Mouse (Mus musculus) 3134 (cell line): Measurements from ENCODE around the gene 1700067K01Rik.
A peak's percentile ranks its signal among the peaks of the same experiment; 100 is the strongest.
"Not testable (repeated sequence)": the region's sequence is repeated elsewhere in the genome, so short reads cannot be mapped to it uniquely, and the experiment has no call there.

Source experiments
- DNase-seq: peaks from one replicate; pipeline ENCODE4 v3.0.0-alpha.2; 2011; ENCODE audit warnings: low spot score; ENCODE audit not compliant: insufficient read length; ENCODE audit errors: extremely low read depth

Gene 1700067K01Rik

DNA sequence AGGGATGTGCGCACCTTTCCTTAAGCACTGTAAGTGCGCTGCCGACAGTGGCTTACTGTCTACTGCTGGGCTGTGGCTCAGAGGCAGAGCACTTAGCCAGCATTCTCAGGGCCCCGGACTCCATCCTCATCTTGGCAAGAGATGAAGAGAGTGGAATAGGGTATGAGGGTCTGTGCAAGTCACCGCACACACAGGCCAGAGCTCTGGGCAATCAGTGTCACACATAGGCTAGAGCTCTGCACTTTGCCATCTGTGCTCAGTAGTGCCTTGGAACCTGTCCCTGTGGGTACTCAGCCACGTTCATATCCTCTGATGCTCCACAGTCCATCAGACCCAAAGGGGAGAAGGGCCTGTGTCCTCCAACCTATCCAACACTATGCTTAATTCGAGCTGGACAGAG lies 19.8 kb upstream of the 1700067K01Rik start:
- DNase-seq, result no peak

DNA sequence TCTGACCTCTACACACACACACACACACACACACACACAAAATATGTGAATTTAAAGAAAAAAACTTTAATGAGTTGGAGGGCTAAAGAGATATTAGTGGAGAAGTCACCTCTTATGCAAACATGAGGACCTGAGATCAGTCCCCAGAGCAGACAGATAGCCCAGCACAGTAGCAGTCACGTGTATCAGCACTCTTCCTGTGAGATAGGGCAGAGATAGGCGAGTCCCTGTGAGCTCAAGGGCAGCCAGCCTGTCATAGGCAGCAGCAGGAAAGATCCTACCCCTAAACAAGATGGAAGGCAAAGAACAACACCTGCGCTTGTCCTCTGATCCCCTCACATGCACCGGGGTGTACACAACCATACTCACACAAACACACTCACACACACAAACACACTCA lies 18.9 kb upstream of the 1700067K01Rik start:
- DNase-seq, result no peak

DNA sequence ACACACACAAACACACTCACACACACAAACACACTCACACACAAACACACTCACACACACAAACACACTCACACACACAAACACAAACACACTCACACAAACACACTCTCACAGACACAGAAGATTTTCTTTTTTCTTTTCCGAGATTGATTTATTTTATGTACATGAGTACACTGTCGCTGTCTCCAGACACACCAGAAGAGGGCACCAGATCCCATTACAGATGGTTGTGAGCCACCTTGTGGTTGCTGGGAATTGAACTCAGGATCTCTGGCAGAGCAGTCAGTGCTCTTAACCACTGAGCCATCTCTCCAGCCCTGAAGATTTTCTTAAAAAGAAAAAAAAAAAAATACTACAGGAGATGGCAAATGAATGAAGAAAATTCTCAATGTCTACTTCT lies 18.1 kb upstream of the 1700067K01Rik start:
- not testable (repeated sequence) for DNase-seq

DNA sequence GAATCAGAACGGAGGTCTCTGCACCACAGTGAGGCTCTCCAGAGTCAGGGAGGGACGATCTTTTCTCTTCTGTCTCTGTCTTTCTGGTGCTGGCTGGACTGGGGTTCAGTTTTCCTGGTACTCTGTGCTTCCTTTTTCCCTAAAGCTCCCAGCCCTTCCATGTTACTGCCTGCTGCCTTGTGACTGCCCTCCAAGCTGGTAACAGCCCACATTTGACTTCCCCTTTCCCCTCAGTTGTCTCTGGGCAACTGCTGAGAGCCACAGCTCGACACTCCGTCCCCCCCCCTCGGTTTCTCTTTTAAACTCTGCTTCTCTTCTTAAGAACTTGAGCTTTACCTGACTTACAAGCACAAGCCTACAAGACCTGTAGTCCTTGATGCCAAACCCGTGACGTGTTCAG lies 12.1 kb upstream of the 1700067K01Rik start:
- DNase-seq, result no peak

DNA sequence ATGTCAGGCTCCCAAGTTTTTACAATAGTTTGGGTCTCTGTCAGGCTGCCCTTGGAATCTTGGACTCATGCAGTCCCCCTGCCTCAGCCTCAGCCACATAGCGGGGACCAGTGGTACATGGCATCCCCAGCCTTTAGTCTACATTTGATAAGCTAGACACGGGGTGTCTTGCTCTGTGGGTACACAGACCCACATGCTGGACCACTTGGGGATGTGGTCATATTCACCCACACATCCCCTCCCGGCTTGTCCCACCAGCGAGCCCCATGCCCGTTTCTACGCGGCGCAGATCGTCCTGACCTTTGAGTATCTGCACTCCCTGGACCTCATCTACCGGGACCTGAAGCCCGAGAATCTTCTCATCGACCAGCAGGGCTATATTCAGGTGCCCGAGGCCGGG lies 11.1 kb upstream of the 1700067K01Rik start:
- no peak for DNase-seq

DNA sequence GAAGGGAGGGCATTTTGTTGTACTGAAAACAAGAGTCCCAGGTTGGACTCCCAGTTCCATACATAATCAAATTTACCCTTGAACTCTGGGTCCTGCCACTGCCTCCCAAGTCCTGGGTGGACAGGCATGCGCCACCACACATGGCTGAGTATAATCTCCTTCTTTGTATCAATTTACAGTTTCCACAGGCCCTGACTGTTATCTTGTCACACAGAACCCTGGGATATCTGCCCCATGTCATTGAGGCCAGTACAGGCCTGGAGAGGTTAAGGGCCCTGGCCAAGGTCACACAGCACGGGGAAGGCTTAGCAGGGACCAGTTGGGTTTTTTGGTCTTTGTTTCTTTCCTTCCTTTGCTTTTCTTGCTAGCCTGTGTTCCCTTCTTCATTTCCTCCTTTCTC lies 8.8 kb upstream of the 1700067K01Rik start:
- no peak for DNase-seq

DNA sequence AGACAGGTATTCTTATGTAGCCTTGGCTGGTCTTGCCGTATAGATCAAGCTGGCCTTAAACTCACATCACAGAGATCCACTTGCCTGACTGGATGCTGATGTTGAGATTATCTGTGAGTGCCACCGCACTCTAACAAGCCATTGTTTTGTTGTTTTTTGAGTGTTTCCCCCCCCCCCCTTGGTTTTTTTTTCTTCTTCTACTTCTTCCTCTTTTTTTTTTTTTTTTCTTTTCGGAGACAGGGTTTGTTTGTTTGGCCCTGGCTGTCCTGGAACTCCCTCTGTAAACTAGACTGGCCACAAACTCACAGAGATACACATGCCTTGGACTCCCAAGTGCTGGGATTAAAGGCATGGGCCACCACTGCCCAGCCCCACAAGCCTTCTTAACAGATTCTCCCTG lies 7.3 kb upstream of the 1700067K01Rik start:
- DNase-seq, result no peak

DNA sequence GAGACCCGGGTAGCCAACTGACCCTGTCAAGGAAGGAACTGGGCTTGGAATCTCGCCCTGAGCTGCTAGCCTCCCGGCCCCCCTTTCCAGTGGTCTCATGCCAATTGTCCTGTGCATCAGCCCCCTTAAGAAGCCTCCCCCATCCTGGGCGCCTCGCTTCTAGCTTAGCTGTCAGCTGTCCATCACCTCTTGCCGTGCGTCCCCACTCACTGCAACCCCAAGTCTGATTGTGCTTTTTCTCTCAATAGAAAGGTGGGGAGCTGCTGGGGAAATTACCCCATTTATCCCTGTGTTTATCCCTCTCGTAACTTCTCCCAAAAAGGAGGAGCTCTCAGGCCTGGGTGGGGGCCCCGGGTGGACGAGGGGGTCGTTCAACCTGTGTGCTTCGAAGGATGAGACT lies 5.3 kb upstream of the 1700067K01Rik start:
- no peak for DNase-seq

DNA sequence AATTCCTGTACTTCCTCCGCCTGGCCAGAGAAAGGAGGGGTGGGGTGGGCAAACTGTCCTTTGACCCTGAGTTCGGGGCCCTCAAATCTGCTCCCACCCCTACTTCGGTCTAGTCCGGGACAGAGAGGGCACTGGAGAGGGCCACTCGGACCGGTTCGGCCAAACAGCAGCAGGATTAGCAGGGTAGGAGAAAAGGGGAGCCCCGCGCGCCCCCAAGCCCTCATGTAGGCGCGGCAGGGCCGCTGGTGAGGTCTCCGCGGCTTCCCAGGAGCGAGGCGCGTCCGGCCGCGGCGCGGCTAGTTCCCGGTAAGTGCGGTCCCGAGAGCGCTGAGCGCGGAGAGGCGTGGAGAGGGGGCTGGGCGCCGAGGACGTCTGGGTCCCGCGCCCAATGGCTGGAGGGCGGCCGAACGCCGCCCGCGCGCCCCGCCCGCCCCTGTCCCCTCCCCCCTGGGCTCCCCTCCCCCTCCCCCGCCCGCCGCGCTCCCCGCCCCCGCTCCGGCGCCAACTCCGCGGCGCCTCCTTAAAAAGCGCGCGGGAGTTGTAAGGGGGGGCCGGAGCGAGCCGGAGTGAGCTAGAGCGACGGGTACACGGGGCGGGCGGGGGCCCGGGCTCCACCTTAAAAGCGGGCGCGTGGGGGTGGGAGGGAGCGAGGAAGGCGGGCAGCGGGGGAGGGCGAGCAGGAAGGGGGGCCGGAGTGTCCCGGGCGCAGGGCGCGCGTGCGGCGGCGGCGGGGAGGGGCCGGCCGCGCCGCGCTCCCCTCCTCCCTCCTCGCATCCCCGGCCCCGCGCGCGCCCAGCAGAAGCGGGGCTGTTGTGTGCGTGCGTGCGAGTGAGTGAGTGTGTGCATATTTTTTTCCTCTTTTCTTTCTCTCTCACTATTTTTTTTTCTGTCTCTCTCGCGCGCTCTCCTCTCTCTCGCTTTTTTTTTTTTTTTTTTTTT lies 4.5 kb upstream of the 1700067K01Rik start:
- peak; percentile 84 for DNase-seq

DNA sequence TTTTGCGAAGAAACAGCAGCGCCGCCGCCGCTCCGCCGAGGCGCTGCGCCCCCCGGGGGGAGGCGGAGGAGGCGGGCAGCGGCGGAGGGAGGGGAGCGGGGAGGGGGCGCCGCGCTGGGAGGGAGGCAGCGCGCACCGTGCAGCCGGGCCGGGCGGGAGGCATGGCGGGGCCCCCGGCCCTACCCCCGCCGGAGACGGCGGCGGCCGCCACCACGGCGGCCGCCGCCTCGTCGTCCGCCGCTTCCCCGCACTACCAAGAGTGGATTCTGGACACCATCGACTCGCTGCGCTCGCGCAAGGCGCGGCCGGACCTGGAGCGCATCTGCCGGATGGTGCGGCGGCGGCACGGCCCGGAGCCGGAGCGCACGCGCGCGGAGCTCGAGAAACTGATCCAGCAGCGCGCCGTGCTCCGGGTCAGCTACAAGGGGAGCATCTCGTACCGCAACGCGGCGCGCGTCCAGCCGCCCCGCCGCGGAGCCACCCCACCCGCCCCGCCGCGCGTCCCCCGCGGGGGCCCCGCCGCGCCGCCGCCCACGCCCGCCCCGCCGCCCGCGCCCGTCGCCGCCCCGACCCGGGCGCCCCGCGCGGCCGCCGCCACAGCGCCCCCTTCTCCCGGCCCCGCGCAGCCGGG lies 3.7 kb upstream of the 1700067K01Rik start, which contains the start of gene Samd1:
Samd1 (plus strand) TSS at position 162 of the 631 bp plus-strand sequence.
- peak; percentile 60 for DNase-seq

DNA sequence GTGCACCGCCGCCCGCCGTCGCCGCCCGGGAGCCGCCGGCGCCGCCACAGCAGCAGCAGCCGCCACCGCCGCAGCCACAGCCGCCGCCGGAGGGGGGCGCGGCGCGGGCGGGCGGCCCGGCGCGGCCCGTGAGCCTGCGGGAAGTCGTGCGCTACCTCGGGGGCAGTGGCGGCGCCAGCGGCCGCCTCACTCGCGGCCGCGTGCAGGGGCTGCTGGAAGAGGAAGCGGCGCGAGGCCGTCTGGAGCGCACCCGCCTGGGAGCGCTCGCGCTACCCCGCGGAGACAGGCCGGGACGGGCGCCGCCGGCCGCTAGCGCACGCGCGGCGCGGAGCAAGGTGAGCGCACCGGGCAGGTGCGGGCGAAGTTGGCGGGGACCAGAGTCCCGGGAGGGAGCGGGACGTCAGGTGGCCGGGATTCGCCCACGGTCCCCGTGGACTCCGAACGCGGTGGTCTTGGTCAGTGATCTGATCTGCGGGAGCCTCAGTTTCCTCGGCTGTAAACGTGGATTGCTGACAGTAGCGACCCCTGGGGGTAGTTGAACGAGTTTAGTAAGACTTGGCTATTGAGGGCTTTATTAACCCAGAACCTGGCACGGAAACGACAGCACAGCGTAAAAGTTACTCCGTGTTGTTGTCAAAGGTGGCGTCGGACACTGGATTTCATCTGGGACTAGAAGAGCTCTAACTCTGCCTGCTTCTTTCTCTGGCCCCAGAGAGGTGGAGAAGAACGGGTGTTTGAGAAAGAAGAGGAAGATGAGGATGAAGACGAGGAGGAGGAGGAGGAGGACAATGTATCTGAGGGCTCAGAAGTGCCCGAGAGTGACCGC lies 2.9 kb upstream of the 1700067K01Rik start:
- peak; percentile 81 for DNase-seq

DNA sequence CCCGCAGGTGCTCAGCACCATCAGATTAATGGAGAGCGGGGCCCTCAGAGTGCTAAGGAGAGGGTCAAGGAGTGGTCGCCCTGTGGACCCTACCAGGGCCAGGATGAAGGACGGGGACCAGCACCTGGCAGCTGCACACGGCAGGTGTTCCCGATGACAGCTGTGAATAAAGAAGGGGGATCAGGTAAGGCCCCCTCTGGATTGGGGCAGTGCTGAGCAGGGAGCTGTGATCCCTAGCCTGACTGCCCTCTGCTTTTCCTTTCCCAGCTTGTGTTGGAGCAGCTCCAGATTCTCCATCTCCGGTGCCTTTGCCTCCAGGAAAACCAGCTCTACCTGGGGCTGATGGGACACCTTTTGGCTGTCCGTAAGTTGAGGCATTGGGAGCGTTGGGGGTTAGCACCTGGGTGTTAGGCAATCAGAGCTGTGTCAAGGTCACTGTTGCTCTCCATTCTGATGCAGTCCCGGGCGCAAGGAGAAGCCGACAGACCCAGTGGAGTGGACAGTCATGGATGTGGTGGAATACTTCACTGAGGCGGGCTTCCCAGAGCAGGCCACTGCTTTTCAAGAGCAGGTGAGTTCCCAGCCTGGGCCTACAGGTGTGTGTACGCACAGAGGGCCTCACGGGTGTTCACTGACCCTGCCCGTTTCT lies 2.1 kb upstream of the 1700067K01Rik start:
- no peak for DNase-seq

DNA sequence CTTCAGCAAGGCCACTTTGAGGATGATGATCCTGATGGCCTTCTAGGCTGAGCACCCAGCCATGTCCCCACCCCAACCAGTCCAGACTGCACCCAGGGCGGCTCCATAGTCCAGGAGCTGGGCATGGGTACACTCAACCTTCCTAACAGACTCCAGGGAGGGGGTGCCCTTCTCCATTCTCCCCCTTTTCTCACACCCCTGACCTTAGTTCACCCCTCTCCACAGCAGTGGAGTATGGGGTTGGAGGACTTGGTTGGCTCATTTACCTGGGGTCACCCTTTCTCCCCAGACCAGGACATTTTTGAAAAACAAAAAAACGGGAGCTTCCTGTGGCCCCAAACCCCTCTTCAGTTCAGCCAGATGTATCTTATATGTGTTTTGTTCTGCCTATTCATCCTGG lies 1.5 kb upstream of the 1700067K01Rik start:
- DNase-seq, result no peak

DNA sequence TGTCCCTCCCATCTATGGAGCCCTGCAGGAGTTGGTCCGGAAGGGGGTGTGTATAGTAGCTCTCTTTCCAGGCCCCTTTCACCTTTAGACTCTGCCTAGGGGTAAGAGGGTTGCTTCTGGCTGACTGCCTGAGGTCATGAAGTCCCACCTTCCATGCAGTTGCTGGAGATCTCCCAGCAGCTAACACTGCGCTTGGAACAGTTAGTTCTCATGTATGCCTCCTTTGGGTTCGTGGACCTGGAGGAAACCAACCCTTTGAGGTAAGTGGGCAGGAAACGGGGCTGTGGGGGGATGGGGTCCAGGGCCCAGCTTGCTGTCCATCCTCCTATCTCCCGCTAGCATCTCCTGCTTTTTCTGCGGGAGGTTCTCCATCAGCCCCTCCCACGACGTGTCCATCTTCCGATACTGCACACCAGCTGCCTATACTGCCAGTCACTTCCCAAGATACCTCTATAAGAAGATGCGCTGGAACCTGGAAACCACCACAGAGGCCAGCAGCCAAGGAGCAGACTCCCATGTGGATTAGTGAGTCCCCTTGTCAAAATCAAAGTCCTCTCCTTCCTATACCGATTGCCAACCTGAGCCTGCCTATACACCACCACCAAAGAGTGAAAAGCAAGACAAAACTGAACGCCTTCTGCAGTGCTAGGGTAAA lies 1.8 kb downstream of the 1700067K01Rik start:
- no peak for DNase-seq

DNA sequence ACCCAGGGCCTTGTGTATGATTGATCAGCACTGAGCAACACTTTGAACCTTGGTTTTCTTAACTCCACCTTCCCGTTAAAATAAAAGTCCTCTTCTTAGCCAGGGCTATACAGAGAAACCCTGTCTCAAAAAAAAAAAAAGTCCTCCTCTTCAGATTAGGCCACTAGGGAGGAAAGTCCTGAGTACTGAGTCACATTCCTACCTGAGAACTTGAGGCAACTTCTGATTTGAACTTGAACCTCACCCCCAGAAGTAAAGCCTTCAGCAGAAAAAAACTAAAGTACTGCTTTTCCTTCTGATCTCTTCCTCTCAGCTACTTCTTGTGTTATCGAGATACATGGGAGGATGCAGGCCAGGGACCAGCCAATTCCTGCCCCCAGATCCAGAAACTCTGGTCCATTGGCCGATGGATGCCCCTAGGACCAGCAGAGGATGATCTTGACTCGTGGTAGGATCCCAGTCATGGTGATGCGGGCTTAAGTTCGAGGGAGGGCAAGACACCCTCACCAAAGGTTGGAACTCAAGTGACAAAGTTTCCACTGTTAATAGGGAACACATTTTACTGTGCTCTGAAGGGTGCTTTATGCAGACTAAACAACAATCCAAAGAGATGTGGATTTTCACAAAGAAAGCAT lies 2.4 kb downstream of the 1700067K01Rik start:
- no peak for DNase-seq

DNA sequence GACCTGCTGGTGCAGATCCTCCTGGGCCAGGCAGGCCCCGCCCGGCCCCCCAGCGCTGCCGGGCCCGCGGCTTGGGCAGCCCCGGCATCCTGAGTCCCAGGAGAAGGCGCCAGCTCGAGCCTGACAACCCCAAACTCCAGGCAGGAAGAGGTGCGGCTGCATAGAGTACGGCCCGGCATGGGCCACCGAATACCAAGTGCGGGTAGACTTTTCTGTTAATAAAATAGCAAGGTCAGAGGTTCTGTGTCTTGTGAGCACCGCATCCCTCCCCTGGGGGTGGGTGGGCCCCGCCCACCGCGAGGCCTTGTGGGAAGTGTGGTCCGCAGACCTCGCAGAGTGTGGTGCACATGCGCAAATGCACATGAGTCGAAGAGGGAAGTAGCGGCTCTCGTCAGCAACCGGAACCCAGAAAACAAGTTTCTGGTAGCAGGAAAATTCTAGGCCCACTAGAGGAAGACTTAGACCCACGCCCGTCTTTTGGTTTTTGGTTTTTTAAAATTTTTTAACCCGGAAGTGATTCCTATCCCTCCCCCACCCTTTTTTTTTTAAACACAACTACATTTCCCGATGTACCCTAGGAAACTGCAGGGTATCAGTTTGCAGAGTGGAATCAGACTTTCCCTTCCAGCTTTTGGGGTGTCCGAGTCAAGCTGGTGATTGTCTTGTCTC lies 3.4 kb downstream of the 1700067K01Rik start:
- peak; percentile 98 for DNase-seq

DNA sequence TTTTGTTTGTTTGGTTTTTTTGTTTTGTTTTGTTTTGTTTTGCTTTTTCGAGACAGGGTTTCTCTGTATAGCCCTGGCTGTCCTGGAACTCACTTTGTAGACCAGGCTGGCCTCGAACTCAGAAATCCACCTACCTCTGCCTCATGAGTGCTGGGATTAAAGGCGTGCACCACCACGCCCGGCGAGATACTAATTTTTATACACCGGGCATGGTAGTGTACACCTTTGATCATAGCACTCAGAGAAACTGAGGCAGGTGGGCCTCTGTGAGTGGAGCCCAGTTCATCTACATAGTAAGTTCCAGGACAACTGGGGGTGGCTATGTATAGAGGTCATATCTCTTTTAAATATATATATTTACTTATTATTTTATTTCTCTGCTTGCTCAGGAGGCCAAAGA lies 4.2 kb downstream of the 1700067K01Rik start:
- not testable (repeated sequence) for DNase-seq

DNA sequence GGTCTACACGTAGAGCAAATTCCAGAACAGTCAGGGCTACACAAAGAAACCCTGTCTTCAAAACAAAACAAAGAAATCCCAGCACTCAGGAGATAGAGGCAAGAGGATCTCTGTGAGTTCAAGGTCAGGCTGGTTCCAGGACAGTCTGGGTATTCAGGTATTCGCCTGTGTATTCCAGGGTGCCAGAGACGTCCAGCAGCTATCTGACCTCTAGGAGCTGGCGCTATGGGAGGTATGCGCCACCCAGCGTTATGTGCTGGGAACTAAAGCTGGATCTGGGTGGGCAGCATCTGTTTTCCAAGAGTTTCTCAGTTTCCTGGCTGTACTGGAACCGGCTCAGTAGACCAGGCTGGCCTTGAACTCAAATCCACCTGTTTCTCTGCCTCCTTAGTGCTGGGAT lies 7.1 kb downstream of the 1700067K01Rik start:
- no peak for DNase-seq

DNA sequence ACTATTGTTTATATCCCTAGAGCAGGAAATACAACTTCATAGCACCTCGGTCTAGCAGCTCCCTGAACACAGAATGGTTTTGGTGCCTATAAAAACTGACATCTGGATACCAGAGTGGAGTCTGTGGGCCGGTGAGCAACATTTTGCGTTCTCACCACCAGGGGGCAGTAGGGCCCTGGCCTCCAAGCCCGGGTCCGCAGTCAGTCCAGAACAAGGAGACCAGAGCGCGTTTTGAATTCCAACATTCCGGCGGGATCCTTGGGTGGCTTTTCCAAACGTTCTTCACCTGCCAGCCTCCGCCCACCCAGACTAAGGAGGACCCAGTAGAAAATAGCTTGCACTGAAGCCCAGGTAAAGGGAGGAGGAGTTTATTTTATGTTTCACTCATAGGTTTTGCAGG lies 8.6 kb downstream of the 1700067K01Rik start:
- DNase-seq, result peak; percentile 50
